Mouse (Mus musculus) T-helper 1 cell (primary cell): ENCODE results near the gene Etv3.

Experiments
- in situ Hi-C: fragments of 300-600 bp; cut with MboI, MseI; formaldehyde crosslinking; loops from one replicate; pipeline ENCODE4 v1.15.1; 2025; ENCODE audit warnings: high pct_unique_total_duplicates

The Etv3 gene

GRCm38 (mm10) chr3:87554859-87555258 is 29.7 kb downstream of the Etv3 start:
- in situ Hi-C loops, result loop anchor here (10.0 kb wide), 1 partner anchor 690 kb away; no protein-coding TSS in a partner anchor

GRCm38 (mm10) chr3:87556109-87556531 is 30.9 kb downstream of the Etv3 start:
- in situ Hi-C loops, result loop anchor here (10.0 kb wide), 1 partner anchor 689 kb away; no protein-coding TSS in a partner anchor

GRCm38 (mm10) chr3:87556668-87557278 is 31.6 kb downstream of the Etv3 start:
- in situ Hi-C loops, result loop anchor here (10.0 kb wide), 1 partner anchor 688 kb away; no protein-coding TSS in a partner anchor

- in situ Hi-C loops, result loop anchor here (5.0 to 10.0 kb wide), 3 partner anchors 53 to 315 kb away; no protein-coding TSS in a partner anchor
Observed at GRCm38 (mm10) chr3:87560156-87560555, 34.9 kb downstream of the Etv3 start.

GRCm38 (mm10) chr3:87561434-87561833 is 36.2 kb downstream of the Etv3 start:
- in situ Hi-C loops, result loop anchor here (5.0 to 10.0 kb wide), 3 partner anchors 54 to 317 kb away; no protein-coding TSS in a partner anchor

- in situ Hi-C loops, result loop anchor here (5.0 to 10.0 kb wide), 3 partner anchors 55 to 318 kb away; no protein-coding TSS in a partner anchor
Observed at GRCm38 (mm10) chr3:87562370-87562769, 37.2 kb downstream of the Etv3 start.

- in situ Hi-C loops, result loop anchor here (5.0 to 10.0 kb wide), 3 partner anchors 56 to 319 kb away; no protein-coding TSS in a partner anchor
Observed at GRCm38 (mm10) chr3:87563466-87563865, 38.3 kb downstream of the Etv3 start.

GRCm38 (mm10) chr3:87565623-87566022 is 40.4 kb downstream of the Etv3 start:
- in situ Hi-C loops, result loop anchor here (10.0 kb wide), 1 partner anchor 321 kb away; no protein-coding TSS in a partner anchor

GRCm38 (mm10) chr3:87566066-87566465 is 40.9 kb downstream of the Etv3 start:
- in situ Hi-C loops, result loop anchor here (10.0 kb wide), 1 partner anchor 321 kb away; no protein-coding TSS in a partner anchor

GRCm38 (mm10) chr3:87567497-87567896 is 42.3 kb downstream of the Etv3 start:
- in situ Hi-C loops, result loop anchor here (10.0 kb wide), 1 partner anchor 323 kb away; no protein-coding TSS in a partner anchor

GRCm38 (mm10) chr3:87568681-87569080 is 43.5 kb downstream of the Etv3 start:
- in situ Hi-C loops, result loop anchor here (10.0 kb wide), 1 partner anchor 324 kb away; no protein-coding TSS in a partner anchor

GRCm38 (mm10) chr3:87575766-87576165 is 50.6 kb downstream of the Etv3 start:
- in situ Hi-C loops, result no loop called here

GRCm38 (mm10) chr3:87582259-87582658 is 57.1 kb downstream of the Etv3 start:
- in situ Hi-C loops, result no loop called here
